Mouse (Mus musculus) c-Kit-positive CD71-positive TER-119-positive erythroid progenitor cells, embryonic 14.5 days (primary cell): ENCODE results near the gene Slc2a8.
A peak's percentile ranks its signal among the peaks of the same experiment; 100 is the strongest.

Source experiments
- DNase-seq: peaks from one replicate; pipeline ENCODE4 v3.0.0-alpha.2; 2013; ENCODE audit warnings: low spot score

The Slc2a8 gene

DNA sequence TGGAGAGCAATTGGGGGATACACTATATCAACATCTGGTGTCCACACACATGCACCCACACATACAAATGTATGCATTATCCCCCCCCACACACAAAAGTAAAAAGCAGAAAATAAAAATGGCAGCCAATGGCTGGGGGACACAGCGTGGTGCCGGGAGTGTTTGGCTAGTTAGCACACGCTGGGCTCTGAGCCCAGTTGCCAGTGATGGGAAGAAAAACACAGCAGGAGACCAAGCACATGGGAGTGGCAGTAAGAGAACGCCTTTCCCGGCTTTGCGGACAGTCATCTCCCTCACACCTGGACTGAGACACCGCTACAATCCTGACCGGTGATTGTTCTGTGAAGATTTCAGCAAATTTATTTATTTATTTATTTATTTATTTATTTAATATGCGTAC lies 10.6 kb downstream of the Slc2a8 start:
- DNase-seq = no peak

DNA sequence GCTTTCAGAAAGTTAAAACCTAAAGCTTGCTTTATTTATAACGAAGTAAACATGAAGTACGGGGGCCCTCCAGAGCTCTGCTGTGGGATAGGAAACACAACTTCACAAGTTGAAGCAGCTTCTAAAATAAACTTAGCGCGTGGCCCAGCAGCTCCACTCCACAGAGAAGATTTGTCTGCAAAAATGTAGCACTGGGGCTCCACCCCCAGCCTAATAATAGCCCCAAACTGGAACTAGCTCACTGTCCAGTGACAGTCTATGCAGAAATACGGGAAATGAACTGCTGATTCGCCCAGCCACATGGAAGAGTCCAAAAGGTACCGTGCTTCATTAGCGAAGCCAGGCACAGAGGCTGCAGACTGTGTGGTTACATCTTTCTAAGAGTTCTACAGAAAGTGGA lies 12.6 kb downstream of the Slc2a8 start:
- DNase-seq = no peak

DNA sequence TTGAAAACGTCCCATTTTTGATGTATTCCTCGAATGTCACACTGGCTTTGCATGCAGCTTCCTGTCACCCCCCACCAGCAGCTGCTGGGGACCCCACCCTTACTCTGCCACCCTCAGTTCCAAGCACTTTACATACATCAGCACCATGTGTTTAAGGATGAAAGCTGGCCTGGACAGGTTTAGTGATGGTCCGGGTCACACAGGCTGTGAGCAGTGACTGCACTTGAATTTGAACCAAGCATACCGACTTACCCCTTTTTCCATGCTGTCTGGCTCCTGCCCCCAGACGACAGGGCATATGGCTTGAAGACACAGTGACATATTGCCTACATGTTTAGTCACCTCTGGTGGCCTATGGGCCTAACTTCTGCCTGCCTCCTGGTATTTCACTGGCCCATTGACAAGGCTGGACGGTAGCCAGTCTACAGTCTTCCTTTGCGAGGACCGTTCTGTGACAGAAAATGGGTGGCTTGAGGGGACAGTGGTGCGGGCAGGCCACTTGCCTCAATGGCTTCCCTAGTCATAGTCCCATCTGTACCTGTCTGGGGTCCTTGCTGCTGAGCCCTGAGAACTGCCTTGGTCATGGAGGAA lies 13.8 kb downstream of the Slc2a8 start:
- no peak for DNase-seq

DNA sequence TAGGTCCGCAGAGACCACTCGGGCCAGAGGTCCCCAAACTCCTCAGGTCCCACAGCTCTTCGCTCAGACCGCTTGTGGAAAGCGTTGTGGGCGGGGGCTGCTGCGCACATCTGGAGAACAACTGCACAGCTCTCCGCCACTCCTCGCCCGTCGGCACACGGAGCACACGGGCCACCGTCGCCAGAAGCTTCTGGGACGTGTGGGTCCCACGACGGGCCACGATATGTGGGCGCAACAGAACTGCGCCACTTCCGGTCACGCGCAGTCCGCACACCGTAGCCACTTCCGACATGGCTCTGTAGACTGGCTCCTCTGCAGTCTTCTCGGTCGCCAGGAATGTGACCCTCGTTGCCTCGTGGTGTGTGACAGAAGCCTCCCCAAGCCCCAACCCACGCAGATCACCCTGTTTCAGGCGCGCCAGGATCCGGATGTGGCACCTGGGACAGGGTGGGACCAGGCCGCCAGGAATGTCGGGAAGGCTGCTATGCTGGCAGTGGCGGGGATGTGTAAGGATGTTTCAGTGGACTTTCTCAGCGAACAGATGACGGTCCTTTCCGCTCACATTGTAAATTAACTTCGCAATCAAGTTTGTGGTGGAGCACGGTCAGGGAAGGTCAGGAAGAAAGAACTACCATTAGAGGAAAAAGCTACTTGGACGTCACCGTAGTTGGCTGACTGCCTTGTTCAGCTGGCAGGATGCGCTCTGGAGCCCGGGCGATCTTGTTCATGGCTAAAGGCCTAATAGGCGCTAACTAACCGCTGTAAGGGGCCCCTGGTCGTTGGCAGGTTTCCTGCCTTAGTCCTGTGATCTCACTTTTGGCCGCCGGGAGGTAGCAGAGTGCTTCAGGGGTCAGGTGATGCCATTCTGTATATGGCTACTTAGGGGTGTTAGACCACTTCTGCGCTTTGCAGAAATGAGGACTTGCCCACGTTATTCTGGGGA lies 14.9 kb downstream of the Slc2a8 start:
- DNase-seq = peak; percentile 72

DNA sequence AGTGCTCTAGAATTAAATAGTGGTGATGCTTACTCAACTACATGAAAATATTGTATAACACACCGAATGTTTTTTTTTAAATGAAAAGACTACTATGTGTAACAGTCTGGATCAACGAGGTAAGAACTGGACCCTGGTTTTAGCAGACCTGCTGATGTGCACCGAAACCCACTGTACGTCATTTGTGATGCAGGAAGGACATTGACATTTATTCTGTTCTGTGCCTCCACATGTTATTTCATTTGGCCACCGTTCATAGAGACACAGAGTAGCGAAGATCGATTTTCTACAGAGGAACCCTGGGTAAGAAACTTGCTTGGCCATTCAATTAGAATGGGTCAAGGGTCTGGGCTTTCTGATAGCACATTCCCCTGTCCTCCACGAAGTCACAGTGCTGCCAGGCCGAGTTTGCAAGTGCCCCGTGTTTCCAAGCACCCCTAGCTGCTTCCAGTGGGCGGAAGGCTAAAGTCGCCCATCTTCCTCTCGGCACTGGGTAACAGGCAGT lies 15.6 kb downstream of the Slc2a8 start:
- peak; percentile 43 for DNase-seq

DNA sequence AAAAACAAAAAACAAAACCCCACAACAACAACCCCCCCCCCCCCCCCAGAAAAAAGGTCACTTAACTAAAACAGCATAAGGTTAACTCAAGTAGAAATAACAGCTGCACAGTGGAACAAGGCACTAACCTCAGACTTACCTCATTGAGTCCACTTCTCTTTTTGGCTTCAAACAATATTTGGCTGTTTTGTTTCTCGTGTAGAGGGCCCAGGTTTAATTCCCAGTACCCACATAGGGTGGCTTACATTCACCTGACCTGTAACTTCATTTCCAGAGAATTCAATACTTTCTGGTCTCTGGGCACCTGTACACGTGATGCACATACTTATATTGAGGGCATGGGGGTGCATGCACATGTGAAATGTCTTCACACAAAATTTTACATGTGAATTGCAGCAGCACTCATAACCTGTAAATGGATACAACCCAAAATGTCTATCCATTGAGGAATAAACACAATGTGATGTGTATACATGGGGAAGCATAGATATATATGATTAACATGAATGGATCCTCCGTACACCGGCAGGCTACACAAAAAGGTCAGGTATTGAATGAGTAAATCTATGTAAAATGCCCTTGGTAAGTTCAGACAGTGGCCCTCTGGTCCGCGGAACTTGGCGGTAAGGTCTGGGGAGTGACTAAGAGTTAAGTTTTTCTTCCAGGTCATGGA lies 16.2 kb downstream of the Slc2a8 start:
- peak; percentile 29 for DNase-seq

DNA sequence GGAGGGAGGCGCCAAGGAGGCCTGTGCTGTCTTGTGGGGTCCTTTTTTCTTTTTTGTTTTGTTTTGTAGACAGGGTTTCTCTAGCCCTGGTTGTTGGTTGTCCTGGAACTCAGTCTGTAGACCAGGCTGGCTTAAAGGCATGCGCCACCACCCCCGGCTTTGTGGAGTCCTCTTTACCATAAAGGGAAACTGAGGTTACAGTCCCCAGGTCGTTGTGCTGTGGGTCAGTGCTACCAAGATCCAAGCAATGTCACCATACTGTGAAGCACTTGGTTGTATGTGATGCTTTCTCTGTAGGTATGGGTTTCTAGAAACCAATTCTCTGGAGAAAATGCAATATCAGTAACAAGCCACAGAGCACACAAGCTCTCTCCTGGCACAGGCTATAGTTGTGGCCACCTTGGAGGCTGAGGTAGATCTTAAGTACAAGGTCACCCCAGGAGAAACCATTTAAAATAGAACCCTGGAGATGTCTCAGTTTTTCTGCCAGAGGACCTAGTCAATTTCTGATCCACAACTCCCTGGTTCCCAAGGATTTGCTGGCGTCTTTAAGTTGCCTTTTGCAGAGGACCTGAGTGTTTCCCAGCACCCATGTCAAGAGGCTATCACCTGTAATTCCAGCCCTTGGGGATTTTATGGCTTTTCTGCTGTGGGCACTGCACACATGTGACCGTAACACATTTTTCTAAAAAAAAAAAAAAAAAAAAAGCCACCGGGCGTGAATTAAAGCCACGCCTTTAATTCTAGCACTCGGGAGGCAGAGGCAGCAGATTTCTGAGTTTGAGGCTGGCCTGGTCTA lies 17.0 kb downstream of the Slc2a8 start:
- peak; percentile 22 for DNase-seq

DNA sequence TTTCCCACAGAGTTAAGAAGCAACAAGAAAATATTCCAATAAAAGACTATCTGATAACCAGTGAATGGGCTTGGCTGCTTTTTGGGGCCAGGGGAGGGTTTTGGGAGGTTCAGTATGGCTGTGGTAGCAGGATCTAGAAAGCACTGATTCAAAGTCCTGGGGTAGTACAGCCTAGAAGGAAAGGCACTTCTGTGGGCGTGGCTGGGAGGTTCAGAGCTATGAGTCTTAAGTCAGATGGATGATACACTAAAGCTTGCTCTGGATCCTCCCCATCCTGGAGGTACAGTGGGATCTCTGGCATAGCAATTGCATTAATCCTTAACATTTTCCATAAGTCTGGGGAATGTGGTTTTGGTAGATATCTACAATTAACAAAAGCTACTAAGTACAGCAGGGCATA lies 17.9 kb downstream of the Slc2a8 start:
- no peak for DNase-seq

DNA sequence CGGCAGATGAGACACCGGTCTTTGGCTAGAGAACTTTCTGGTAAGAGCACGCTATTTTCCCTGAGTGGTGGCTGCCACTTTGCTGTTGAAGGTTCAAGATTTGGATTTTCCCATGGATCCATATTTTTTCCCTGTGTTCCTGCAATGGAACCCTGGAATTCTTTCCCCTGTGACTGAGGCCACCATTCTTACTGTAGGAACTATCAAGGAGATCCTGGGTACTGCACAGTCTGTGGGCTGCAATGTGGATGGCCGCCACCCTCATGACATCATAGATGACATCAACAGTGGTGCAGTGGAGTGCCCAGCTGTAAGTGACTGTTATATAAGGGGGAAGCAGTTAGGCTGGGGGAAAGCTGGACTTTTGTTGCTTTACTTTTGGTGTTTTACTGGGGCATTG lies 18.3 kb downstream of the Slc2a8 start:
- no peak for DNase-seq

DNA sequence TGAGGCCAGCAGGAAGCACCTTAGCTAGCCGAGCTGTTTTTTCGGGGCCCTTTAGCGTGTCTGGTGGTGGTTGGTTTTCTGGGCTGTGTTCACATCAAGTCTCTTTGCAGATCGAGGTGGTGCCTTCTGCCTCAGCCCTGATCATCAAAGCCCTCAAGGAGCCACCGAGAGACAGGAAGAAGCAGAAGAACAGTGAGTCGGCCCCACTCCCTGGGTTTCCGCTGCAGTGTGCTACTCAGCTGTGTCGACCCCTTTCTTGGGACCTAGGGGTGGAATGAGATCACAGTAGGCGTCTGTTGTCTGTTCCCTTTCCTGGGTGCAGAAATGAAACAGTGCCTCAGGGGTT lies 19.0 kb downstream of the Slc2a8 start:
- no peak for DNase-seq

DNA sequence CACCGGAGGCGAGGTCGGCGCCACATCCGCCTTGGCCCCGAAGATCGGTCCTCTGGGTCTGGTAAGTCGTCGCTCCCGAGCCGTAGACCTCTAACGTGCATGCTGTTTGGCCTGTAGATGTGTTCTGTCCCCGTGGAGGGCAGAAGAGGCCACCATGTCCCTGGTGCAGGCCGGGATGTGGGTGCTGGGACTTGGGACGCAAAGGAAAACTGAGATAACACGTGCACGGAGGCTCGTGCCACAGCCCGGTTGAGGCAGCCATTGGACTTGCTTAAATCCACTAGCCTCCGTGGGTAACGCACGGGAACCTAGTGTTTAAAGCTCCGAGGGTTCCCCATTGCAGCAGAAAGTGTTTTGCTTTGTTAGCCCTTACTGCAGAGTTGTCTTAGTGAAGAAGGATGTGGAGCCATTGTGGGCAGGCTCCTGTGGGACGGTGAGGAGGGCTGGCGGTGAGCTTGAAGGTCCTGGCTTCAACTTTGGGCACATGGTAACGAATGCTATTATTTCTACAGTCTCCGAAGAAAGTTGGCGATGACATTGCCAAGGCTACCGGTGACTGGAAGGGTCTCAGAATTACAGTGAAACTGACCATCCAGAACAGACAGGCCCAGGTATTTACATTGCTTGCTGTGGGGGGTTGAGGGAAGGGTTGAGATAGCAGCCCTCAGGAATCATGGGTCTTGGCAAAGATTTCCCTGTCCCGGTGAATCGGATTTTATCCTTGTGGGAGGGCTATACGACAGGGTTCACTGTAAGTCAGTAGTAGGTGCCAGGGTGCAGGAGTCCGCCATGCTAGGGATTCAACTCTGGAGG lies 19.6 kb downstream of the Slc2a8 start:
- no peak for DNase-seq

DNA sequence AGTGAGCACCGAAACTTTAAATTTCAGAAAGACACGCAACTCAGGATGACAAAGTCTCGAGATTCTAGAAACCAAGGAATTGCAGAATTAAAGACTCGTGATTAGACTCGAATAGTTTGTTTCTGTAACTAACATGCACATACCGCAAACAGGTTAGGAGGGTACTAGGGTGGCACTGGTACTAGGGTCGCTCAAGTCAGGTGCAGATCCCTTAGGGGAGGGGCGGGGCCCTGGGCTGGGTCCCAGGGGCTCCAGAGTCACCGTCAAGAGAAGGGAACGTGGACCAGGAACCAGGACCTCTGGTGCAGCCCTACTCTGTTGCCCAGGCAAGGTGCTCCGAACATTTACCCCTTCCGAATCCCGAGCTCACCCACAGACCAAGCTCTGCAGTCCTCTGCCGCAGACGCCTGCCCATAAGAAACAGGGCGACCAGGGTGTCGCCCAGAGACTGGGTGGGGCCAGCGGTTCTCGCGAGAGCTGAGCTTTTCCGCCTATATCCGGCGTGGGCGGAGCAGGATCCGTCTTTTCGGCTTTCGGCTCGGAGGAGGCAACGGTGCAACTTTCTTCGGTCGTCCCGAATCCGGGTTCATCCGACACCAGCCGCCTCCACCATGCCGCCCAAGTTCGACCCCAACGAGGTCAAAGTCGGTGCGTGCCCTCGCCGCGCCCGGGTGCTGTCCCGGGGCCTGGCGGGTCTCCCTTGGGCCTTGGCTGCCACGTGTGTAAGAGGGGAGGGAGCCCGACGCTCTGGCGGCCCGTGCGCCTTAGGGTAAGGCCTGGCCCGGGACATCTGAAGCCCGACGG lies 20.5 kb downstream of the Slc2a8 start, which contains the start of the genes Rpl12 and Lrsam1:
Rpl12 (plus strand) TSS at position 368 of the 804 bp plus-strand sequence.
Lrsam1 (minus strand) TSS at position 423 of the 804 bp plus-strand sequence.
- peak; percentile 90 for DNase-seq

DNA sequence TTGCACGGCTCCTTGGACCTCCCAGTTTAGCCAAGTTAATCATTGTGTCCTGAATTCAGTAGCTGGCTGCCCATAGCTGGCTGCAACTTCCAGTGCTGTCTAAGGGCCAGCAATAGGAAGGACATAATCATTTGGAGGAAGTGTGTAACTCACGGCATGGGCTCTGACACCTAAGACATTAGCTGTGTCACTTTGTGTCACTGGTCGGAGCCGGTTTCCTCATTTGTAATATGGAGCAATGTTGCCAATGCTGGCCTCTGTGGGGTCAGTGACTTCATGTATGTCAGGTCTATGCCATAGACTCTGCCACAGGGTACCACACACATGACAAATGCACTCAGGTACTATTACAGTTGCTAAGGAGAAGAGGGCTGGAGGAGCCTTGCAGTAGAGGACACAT lies 21.6 kb downstream of the Slc2a8 start:
- DNase-seq = no peak

DNA sequence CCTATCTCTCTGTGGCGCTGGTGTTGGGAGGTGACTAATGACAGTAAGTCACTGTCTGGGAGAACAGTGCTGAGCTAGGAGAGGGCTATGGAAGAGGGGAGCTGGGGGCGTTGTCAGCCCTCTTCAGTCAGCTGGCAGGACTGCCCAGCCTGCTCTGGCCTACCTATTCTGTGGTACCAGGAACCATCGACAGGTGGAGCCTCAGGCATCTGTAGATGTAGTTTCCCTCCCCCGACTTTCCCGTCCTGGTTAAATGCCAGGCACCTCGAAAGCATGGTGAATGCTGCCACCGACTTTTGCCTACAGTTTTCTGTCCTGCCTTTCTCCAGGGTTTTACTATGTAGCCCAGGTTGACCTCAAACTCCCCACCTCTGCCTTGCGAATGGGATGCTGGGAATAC lies 24.5 kb downstream of the Slc2a8 start:
- no peak for DNase-seq

DNA sequence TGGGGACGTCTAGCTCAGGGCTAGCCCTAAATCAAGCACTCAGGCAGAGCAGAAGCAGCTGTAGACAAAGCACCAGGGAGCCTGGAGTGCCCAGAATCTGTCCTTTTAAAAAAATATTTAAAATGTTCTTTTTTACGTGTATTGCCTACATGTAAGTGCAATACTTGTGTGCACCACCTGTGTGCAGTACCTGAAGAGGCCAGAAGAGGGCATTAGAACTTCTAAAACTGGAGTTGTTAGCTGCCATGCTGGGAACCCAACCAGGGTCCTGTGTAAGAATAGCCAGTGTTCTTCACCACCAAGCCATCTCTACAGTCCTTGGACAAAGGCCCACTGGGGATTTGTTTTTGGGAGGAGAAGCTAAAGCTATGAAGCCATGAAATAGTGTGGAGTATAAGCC lies 27.3 kb downstream of the Slc2a8 start:
- no peak for DNase-seq

DNA sequence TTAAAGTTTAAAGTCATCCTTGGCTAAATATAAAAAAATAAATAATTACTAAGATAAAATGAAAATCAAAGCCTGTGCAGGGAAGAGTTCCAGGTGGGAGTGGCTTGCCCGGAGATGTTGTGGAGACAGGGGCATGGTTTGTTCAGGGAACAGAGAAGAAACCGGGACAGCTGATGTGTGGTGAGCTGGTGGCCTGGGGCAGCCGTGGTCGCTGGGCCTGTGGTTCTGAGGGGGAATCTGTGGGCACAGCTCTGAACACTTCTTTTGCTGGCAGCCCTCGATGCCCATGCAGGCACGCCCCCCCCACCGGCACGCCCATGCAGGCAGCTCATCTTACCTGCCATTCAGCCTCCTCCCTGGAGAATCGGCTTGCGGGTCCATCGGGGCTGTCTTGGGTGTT lies 34.4 kb downstream of the Slc2a8 start:
- no peak for DNase-seq

DNA sequence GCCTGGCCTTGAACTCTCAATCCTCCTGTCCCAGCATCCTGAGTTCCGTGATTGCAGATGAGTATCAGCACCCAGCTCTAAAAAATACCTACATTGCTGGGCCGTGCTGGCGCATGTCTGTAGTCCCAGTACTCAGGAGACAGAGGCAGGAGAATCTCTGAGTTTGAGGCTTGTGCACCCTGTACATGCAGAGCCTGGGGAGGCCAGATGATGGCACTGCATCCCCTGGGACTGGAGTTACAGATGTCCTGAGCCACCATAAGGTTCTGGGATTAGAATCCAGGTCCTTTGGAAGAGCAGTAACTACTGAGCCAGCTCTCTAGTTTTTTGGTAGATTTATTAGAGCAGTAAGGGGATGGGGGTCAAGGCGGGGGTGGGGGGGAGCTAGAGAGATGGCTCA lies 41.4 kb downstream of the Slc2a8 start:
- DNase-seq = no peak

DNA sequence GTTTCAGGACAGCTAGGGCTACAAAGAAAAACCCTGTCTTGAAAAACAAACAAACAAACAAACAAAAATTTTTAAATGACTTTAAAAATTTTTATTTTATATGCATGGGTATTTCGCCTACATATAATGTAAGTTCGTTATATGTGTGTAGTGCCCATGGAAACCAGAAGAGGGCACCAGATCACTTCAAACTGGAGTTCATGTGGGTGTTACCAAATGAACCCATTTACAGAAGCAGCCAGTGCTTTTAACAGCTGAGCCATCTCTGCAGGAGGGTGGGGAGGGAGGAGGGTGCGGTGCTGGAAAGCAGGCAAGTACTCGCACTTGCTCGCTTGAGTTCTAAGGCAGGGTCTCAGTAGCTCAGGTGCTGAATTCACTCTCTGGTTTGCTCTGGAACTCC lies 42.5 kb downstream of the Slc2a8 start:
- peak; percentile 75 for DNase-seq

DNA sequence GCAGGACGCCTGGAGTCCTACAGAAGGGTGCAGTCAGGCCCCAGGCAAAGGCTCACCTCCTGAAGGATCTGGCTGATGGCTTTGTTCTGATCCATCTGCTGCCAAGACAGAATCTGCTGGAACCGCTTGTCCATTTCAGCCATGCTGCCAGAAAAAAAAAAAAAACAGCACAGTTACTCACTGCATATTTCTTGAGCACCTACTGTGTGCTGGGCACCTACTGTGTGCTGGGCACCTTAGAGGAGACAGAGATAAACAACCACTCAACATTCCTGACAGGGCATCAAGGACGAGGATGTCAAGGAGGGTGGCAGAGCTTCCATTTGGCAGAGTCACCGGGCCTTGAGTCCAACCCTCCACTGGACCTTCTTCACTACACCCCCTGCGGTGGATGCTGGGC lies 43.1 kb downstream of the Slc2a8 start:
- DNase-seq = no peak

DNA sequence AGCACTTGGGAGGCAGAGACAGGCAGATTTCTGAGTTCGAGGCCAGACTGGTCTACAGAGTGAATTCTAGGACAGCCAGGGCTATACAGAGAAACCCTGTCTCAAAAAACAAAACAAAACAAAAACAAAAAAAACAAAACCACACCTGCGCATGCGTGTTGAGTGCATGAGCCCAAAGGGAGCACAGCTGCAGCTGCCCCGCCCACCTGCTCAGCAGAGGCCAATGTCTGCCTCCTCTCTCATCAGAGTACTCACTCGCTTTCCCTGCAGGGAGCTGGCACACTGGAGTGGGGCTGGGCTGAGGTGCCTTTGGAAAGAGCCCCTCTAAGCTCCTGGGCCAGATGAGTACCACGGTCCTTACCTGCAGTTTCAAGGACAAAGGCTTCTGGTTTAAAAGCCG lies 50.2 kb downstream of the Slc2a8 start:
- no peak for DNase-seq
